Mouse (Mus musculus) neural tube, embryonic 11.5 days (tissue): ENCODE results near the gene Mt3. TPM values are rescaled to one million over a fixed set of nuclear protein-coding genes. Genes with fewer than 3 reads are reported as not detected.

Source experiments
- ATAC-seq: fragments of 200-750 bp; cut with Nextera tagmentation; 2 replicates; pipeline ENCODE4 v1.8.0; 2017; ENCODE audit warnings: moderate number of reproducible peaks, mild to moderate bottlenecking, moderate TSS enrichment, moderate library complexity; ENCODE audit not compliant: insufficient read depth, low FRiP score, low TSS enrichment
- DNase-seq: peaks from one replicate; pipeline ENCODE4 v3.0.0-alpha.2; 2015; ENCODE audit warnings: low spot score
- H3K27ac ChIP-seq: fragments of 300-500 bp; sonication (generic); 2 replicates; pipeline ENCODE4 v1.5.1; 2014; ENCODE audit warnings: low read depth, mild to moderate bottlenecking, low read length
- H3K27me3 ChIP-seq: fragments of 300-500 bp; sonication (generic); 2 replicates; pipeline ENCODE4 v1.6.1; 2014; ENCODE audit warnings: mild to moderate bottlenecking, low read length, mixed read lengths; ENCODE audit not compliant: control insufficient read depth, insufficient read depth
- H3K36me3 ChIP-seq: fragments of 300-500 bp; sonication (generic); 2 replicates; pipeline ENCODE4 v1.6.1; 2014; ENCODE audit warnings: mild to moderate bottlenecking, low read length, moderate library complexity, mixed read lengths; ENCODE audit not compliant: control insufficient read depth, insufficient read depth
- H3K4me1 ChIP-seq: fragments of 300-500 bp; sonication (generic); 2 replicates; pipeline ENCODE4 v1.6.1; 2014; ENCODE audit warnings: low read length, mixed read lengths; ENCODE audit not compliant: control insufficient read depth, insufficient read depth
- H3K4me2 ChIP-seq: fragments of 300-500 bp; sonication (generic); 2 replicates; pipeline ENCODE4 v1.6.1; 2014; ENCODE audit warnings: low read depth, mild to moderate bottlenecking, moderate library complexity
- H3K4me3 ChIP-seq: fragments of 300-500 bp; sonication (generic); 2 replicates; pipeline ENCODE4 v1.5.1; 2014; ENCODE audit warnings: low read depth, low read length
- H3K9ac ChIP-seq: fragments of 300-500 bp; sonication (generic); 2 replicates; pipeline ENCODE4 v1.6.1; 2014; ENCODE audit warnings: mild to moderate bottlenecking, low read length
- H3K9me3 ChIP-seq: fragments of 300-500 bp; sonication (generic); 2 replicates; pipeline ENCODE4 v1.6.1; 2016; ENCODE audit warnings: low read length; ENCODE audit not compliant: control insufficient read depth
- WGBS: fragments of 180-500 bp; shearing (Covaris S2); extraction: QIAGEN DNeasy Blood & Tissue Kit; methylation state at CpG from one replicate; pipeline ENCODE4 v1.1.7; 2014; 5-methylcytosine and 5-hydroxymethylcytosine counted together
- polyA plus RNA-seq: library from polyadenylated mRNA; unstranded; fragments of >200 nt; fragmentation: Nextera tagmentation; extraction: Ambion mirVana; gene quantifications from 2 replicates; pipeline ENCODE4 v1.2.1, GENCODE M21; 2014

Mt3 gene
- polyA plus RNA-seq, 1 experiment from 2014 or later, result 9.8 TPM

DNA sequence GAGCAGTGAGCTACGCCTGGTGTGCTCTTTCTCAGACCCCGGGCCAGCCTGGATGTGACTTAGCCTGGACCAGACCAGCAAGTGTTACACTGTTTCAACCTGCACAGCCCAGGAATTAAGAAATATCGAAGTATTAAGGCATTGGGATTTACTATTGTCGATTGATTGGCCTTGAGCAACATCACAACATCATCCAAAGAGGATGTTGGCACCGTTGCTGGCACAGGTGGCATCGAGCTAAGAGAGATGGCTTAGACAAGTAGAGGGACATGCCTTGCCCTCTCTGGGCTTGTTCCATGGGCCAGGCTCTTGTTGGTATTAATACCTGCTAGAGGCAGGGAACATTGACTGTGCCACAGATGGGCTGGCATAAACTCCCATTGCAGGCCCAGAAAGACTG, 16.9 kb upstream of the Mt3 start:
- H3K9ac ChIP-seq, result no peak overlapping the region
- H3K4me1 ChIP-seq, result no peaks in the 10 kb centered on the region
- no peak for DNase-seq
- no peaks in the 10 kb centered on the region for H3K36me3 ChIP-seq
- H3K27me3 ChIP-seq, result no peaks in the 10 kb centered on the region
- H3K4me2 ChIP-seq, result no peak overlapping the region
- no peak overlapping the region for H3K4me3 ChIP-seq
- no peak overlapping the region for H3K27ac ChIP-seq
- WGBS, result 95% methylated on average over 6 of the region's 6 CpGs
- no peaks in the 10 kb centered on the region for H3K9me3 ChIP-seq
- no peak for ATAC-seq

- Histone ChIP-seq H3K36me3 (no peaks in the 10 kb centered on the region), H3K9ac (no peak overlapping the region), H3K4me3 (no peak overlapping the region), H3K4me1 (no peaks in the 10 kb centered on the region), H3K27me3 (no peaks in the 10 kb centered on the region), H3K4me2 (no peak overlapping the region), H3K27ac (no peak overlapping the region), H3K9me3 (no peaks in the 10 kb centered on the region)
- 78% methylated on average over 7 of the region's 7 CpGs for WGBS
- DNase-seq (no peak), ATAC-seq (no peak)
These were observed 16.2 kb upstream of the Mt3 start for GRCm38 (mm10) chr8:94136192-94136591.

DNA sequence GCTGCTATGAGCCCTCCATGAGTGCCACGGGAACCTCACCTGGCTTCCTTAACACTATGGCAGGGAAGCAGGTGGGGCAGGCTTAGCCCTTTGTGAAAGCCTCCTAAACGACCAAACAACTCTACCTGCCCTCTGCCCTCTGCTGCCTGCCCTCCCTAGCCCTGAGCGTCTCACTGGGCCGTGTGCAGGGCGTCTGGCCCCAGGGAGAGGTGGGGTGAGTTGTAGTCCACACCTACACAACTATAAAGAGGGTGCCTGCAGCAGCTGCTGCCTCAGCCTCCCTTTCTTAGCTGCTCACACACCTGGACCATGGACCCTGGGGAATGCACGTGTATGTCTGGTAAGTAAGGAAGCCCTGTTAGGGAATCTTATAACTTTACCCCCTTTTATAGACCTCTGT, 15.5 kb upstream of the Mt3 start, which contains the start of gene Mt4:
Mt4 (plus strand) TSS at position 265 of the 400 bp plus-strand sequence.
- Histone ChIP-seq H3K4me3 (no peak within 1 kb of the TSS), H3K9me3 (no peaks in the 10 kb centered on the region), H3K27me3 (no peaks in the 10 kb centered on the region), H3K36me3 (no peaks in the 10 kb centered on the region), H3K9ac (no peak within 1 kb of the TSS), H3K4me1 (no peaks in the 10 kb centered on the region), H3K27ac (no peak within 1 kb of the TSS), H3K4me2 (no peak within 1 kb of the TSS)
- ATAC-seq (no peak), DNase-seq (no peak)
- 57% methylated on average over 6 of the region's 6 CpGs for WGBS

DNA sequence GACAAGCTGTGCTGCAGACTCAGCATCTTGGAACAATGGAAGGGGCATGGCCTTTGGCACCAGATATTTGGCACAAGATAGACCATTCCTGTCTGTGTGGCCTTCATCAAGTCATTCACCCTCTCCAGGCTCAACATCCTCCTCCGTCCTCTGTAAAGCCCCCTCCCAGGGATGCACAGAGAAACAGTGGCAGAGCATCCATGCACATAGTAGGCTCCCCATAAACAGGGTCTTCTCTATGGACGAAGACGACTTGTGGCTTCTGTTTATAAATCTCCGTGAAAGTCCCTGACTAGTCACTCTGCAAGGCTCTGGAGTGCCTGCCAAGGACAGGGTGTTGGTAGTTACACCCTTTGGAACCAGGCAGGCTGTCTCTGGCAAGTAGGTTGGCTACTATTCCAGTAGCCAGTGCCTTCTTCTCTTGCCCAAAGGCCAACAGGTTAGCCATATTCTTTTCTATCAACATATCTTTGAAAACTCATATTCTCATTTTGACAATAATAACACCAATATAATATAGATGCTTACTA, 12.1 kb upstream of the Mt3 start:
- WGBS, result 95% methylated on average over 4 of the region's 4 CpGs

GRCm38 (mm10) chr8:94148236-94148635, 4.2 kb upstream of the Mt3 start:
- H3K4me2 ChIP-seq, result no peak overlapping the region
- H3K27me3 ChIP-seq, result 0 out of 2 replicates have a peak, but pooled peaks cover 2% of the 10 kb centered on the region
- no peak for DNase-seq
- 54% methylated on average over 5 of the region's 5 CpGs for WGBS
- no peaks in the 10 kb centered on the region for H3K9me3 ChIP-seq
- no peak overlapping the region for H3K27ac ChIP-seq
- ATAC-seq, result no peak
- peaks cover 6% of the 10 kb centered on the region for H3K4me1 ChIP-seq
- no peaks in the 10 kb centered on the region for H3K36me3 ChIP-seq
- no peak overlapping the region for H3K4me3 ChIP-seq
- H3K9ac ChIP-seq, result no peak overlapping the region

More for the DNA sequence above, 12.1 kb upstream of the Mt3 start:
- no peak overlapping the region for H3K4me3 ChIP-seq
- no peak overlapping the region for H3K4me2 ChIP-seq
- H3K4me1 ChIP-seq, result no peaks in the 10 kb centered on the region
- DNase-seq (no peak), ATAC-seq (no peak)
- no peaks in the 10 kb centered on the region for H3K27me3 ChIP-seq
- no peak overlapping the region for H3K27ac ChIP-seq
- no peak overlapping the region for H3K9ac ChIP-seq
- no peaks in the 10 kb centered on the region for H3K36me3 ChIP-seq
- H3K9me3 ChIP-seq, result no peaks in the 10 kb centered on the region

- Histone ChIP-seq H3K9me3 (no peaks in the 10 kb centered on the region), H3K4me1 (peaks cover 6% of the 10 kb centered on the region), H3K27ac (no peak overlapping the region), H3K36me3 (no peaks in the 10 kb centered on the region), H3K9ac (no peak overlapping the region), H3K4me3 (no peak overlapping the region), H3K4me2 (no peak overlapping the region), H3K27me3 (0 out of 2 replicates have a peak, but pooled peaks cover 2% of the 10 kb centered on the region)
- no peak for ATAC-seq
- DNase-seq, result no peak
- WGBS, result 80% methylated on average over 5 of the region's 5 CpGs
These were observed 1.5 kb upstream of the Mt3 start for GRCm38 (mm10) chr8:94150925-94151324.

DNA sequence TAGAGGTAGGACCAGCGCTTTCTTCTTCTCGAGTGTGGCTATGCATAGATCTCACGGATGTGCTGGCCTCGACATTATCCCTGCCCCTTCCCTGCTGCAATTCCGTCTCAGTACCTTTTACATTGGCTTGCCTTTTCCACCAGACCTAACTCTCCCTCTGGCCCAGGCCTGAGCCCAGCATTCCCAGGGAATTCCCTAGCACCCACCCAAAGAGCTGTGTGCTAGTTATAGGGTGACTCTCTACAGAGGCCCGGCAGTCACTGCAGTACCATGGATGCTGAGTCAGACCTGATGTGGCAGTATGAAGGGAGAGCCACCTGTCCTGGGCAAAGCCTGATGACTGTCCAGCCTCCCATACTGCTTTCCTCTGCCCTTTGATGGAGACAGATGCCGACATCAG, 1.0 kb downstream of the Mt3 start:
- H3K36me3 ChIP-seq, result no peaks in the 10 kb centered on the region
- no peak overlapping the region for H3K9ac ChIP-seq
- H3K27ac ChIP-seq, result no peak overlapping the region
- no peaks in the 10 kb centered on the region for H3K9me3 ChIP-seq
- H3K4me2 ChIP-seq, result no peak overlapping the region; the same call in 1 of the 2 replicates
- H3K4me3 ChIP-seq, result no peak overlapping the region
- 18% methylated on average over 7 of the region's 7 CpGs for WGBS
- H3K4me1 ChIP-seq, result peaks cover 6% of the 10 kb centered on the region
- DNase-seq (no peak), ATAC-seq (no peak)
- 0 out of 2 replicates have a peak, but pooled peaks cover 2% of the 10 kb centered on the region for H3K27me3 ChIP-seq

DNA sequence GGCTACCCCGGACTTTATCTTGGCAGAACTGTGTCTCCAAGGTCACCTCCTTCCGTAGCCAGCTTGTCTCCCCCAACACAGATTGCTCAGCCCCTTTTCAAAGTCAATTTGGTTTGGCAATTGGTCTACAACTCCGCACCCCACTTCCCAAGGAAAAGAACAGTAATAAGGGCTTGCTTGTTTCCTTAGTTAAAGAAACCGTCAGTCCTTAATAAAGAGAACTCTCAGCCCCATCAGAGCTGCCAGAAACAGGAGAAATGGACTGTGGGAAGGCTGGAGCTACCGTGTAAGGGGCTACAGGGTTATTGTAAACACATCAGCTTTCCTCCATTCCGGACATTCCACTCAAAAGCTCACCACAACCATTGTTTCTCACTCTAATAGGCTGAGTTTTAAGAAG, 2.1 kb downstream of the Mt3 start:
- Histone ChIP-seq H3K27ac (no peak overlapping the region), H3K4me1 (peaks cover 6% of the 10 kb centered on the region), H3K9ac (no peak overlapping the region), H3K4me3 (no peak overlapping the region), H3K4me2 (no peak overlapping the region), H3K9me3 (no peaks in the 10 kb centered on the region), H3K27me3 (0 out of 2 replicates have a peak, but pooled peaks cover 2% of the 10 kb centered on the region), H3K36me3 (no peaks in the 10 kb centered on the region)
- no peak for DNase-seq
- WGBS, result 51% methylated on average over 6 of the region's 6 CpGs
- no peak for ATAC-seq

GRCm38 (mm10) chr8:94156092-94156491, 3.7 kb downstream of the Mt3 start:
- Histone ChIP-seq H3K9ac (no peak overlapping the region), H3K4me2 (no peak overlapping the region), H3K9me3 (no peaks in the 10 kb centered on the region), H3K4me3 (no peak overlapping the region), H3K4me1 (peaks cover 6% of the 10 kb centered on the region), H3K27me3 (0 out of 2 replicates have a peak, but pooled peaks cover 2% of the 10 kb centered on the region), H3K36me3 (no peaks in the 10 kb centered on the region), H3K27ac (no peak overlapping the region)
- ATAC-seq, result no peak
- WGBS, result 86% methylated on average over 4 of the region's 4 CpGs
- no peak for DNase-seq
